Mouse (Mus musculus): ENCODE data around the gene Cyfip2. TPM values are rescaled to one million over a fixed set of nuclear protein-coding genes. Genes with fewer than 3 reads are reported as not detected.

Cyfip2 gene
- polyA plus RNA-seq, 2 experiments, result 6.5 to 7.8 TPM

DNA sequence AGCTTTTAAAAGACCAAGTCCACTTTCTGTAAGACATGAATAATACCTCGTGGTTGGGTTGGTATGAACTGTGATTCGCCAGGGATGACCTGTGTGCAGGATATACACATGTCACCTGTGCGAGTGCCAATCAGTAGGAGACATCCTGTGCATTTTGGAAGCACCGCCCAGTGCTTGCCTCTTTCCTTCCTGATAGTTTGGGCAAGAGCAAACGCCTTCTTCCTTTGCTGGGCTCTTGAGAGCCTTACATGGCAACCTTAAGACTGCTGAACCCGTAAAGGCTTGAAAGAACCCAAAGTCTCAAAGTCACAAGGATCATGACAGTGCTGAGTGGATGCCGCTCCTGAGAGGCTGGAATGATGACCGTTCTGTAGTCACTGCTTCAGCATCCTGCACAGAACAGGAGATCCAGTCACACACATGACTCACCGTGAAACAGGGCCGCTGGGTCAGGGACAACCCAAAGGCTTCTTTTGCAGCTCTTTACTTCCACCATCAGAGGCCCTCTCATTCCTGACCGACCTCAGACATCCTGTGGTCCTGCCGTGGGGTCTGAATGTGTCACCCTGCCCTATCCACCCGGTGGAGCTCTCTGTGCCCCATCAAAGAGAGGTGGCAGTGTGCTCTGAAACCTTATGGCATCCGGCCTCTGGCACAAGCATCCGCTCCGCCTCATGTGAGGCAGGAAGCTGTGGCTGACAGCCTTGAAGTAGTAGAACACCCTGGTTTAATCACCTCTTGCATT is 13.8 kb upstream of the Cyfip2 start:
- Histone ChIP-seq H3K9me3 (ENCODE audit: control insufficient read depth, low read length) (no peaks in the 10 kb centered on the region), H3K36me3 (ENCODE audit: control insufficient read depth, insufficient read depth, low read length) (no peaks in the 10 kb centered on the region), H3K27ac (replicated peaks; ENCODE audit: low read depth, low read length) (no peak overlapping the region), H3K9ac (ENCODE audit: low read depth, low read length, severe bottlenecking) (no peak overlapping the region), H3K4me1 (ENCODE audit: control insufficient read depth, insufficient read depth, low read length) (no peaks in the 10 kb centered on the region), H3K4me3 (replicated peaks; ENCODE audit: low read length) (no peak overlapping the region), H3K4me2 (replicated peaks; ENCODE audit: low read depth, low read length, severe bottlenecking) (no peak overlapping the region), H3K27me3 (ENCODE audit: control insufficient read depth, insufficient read depth, low read length) (no peaks in the 10 kb centered on the region)
- DNase-seq (ENCODE audit: low spot score) (no peak), ATAC-seq (ENCODE audit: low FRiP score, low read depth) (no peak)
- no peak for TF ChIP-seq POLR2A (IDR thresholded peaks at IDR 0.05; ENCODE audit: borderline replicate concordance, extremely low read depth, insufficient read depth, insufficient read length)
- WGBS, result 87% methylated on average over 16 of the region's 16 CpGs

DNA sequence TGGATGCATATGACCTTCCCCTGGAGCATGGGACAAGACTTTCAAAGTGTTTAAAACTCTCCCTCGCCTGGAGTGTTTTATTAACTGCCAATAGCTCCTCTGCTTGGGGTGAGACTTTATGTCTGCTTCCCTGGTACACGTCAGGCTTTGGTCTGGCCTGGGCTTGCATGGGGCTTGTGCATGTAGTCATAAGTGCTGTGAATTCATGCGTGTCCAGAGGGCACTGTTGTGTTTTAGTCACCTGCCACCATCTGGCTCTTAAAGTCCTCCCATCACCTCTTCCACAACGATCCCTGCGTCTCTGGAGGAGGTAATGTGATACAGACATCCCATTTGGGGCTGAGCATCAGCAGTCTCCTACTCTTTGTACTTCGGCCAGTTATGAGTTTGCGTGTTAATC is 8.9 kb upstream of the Cyfip2 start:
- Histone ChIP-seq H3K9ac (ENCODE audit: low read depth, low read length, severe bottlenecking) (no peak overlapping the region), H3K27me3 (ENCODE audit: control insufficient read depth, insufficient read depth, low read length) (no peaks in the 10 kb centered on the region), H3K4me1 (ENCODE audit: control insufficient read depth, insufficient read depth, low read length) (no peaks in the 10 kb centered on the region), H3K9me3 (ENCODE audit: control insufficient read depth, low read length) (no peaks in the 10 kb centered on the region), H3K36me3 (ENCODE audit: control insufficient read depth, insufficient read depth, low read length) (no peaks in the 10 kb centered on the region), H3K4me3 (replicated peaks; ENCODE audit: low read length) (no peak overlapping the region), H3K27ac (replicated peaks; ENCODE audit: low read depth, low read length) (no peak overlapping the region), H3K4me2 (replicated peaks; ENCODE audit: low read depth, low read length, severe bottlenecking) (no peak overlapping the region)
- no peak for TF ChIP-seq POLR2A (IDR thresholded peaks at IDR 0.05; ENCODE audit: borderline replicate concordance, extremely low read depth, insufficient read depth, insufficient read length)
- ATAC-seq (ENCODE audit: low FRiP score, low read depth) (no peak), DNase-seq (ENCODE audit: low spot score) (no peak)
- 30% methylated on average over 7 of the region's 7 CpGs for WGBS

DNA sequence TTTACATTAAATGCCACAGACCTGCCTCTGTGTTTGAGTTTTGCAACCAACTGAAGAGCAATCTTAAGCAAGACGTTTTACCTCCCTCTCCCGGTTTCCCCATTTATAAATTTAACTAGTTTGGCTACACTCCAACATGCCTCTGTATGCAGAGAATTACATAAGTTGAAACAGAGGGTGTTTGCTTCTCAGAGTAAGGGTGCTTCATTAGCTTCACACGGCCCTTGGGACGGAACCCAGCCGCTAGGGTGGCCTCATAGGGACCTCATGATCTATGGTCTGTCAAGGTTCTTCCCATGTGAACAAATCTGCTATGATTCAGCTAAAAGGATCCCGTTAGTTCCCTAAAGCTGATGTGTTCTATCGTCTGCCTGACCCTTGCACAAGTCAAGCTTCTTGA is 1.9 kb upstream of the Cyfip2 start:
- DNase-seq (ENCODE audit: low spot score), result peak; percentile 29
- 29% methylated on average over 7 of the region's 7 CpGs for WGBS
- Histone ChIP-seq H3K4me3 (replicated peaks; ENCODE audit: low read length) (no peak overlapping the region), H3K9me3 (ENCODE audit: control insufficient read depth, low read length) (no peaks in the 10 kb centered on the region), H3K27ac (replicated peaks; ENCODE audit: low read depth, low read length) (no peak overlapping the region), H3K36me3 (ENCODE audit: control insufficient read depth, insufficient read depth, low read length) (no peaks in the 10 kb centered on the region), H3K27me3 (ENCODE audit: control insufficient read depth, insufficient read depth, low read length) (no peaks in the 10 kb centered on the region), H3K4me1 (ENCODE audit: control insufficient read depth, insufficient read depth, low read length) (peaks cover 18% of the 10 kb centered on the region), H3K9ac (ENCODE audit: low read depth, low read length, severe bottlenecking) (no peak overlapping the region), H3K4me2 (replicated peaks; ENCODE audit: low read depth, low read length, severe bottlenecking) (no peak overlapping the region)
- ATAC-seq (ENCODE audit: low FRiP score, low read depth), result no peak
- no peak for TF ChIP-seq POLR2A (IDR thresholded peaks at IDR 0.05; ENCODE audit: borderline replicate concordance, extremely low read depth, insufficient read depth, insufficient read length)

DNA sequence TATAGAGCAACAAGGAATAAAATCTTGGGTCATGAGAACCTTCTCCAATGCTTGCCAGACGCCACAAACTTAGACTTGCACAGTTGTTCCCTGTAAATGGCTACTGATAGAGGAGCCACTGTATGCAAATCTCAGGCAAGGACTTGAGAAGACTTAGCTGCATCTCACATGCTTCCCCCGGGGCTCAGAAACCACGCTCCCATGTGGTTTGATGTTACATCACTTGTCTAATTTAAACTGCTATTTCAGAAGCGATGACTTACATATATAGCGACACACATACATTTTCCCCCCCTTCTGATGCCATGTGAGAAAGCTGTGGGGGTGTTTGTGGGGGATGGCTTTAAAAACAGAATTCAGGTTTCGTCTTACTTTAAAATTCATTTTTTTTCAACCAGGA is 1.2 kb upstream of the Cyfip2 start:
- DNase-seq (ENCODE audit: low spot score), result no peak
- no peak overlapping the region for H3K27ac ChIP-seq (replicated peaks; ENCODE audit: low read depth, low read length)

DNA sequence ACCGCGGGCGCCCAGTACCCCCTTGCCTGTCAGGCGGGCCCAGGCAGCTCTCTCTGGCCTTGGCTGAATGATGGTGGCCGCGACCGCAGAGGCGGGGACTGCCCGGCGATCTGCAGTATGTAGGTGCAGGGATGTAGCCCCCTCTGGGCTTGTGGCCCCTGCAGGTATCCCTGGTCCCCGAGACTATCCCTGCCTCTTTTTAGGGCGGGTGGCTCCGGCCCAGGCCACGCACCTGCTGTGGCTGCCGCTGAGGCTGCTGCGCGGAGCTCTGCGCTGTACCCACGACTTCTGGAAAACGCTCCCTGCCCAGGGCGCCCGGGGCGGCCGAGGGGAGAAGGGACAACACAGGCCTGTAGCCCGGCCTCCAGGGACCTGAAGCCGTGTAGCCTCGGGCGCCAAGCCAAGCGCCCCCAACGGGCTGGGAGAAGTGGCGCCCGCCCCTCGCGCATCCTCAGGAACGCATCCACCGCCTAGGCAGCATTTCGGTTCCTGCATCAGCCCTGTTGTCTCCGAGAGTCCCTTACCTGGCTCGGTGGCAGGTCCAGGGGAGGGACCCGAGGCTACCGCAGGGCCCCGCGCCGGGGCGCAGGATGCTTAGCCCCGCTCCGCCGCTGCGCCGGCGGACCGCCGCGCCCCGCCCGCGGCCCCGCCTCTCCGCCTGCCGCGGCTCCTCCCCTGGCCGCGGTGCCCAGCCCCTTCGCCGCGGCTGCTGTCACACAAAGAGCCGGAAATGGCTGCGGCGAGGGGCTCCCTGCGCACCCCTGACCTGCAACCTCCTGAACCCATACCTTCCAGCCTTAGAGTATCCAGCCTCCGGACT is 746 bp downstream of the Cyfip2 start:
- ATAC-seq (ENCODE audit: low FRiP score, low read depth), result peak; percentile 86

More for the DNA sequence above, 1.2 kb upstream of the Cyfip2 start:
- H3K4me1 ChIP-seq (ENCODE audit: control insufficient read depth, insufficient read depth, low read length), result peaks cover 22% of the 10 kb centered on the region
- no peaks in the 10 kb centered on the region for H3K36me3 ChIP-seq (ENCODE audit: control insufficient read depth, insufficient read depth, low read length)
- TF ChIP-seq POLR2A (IDR thresholded peaks at IDR 0.05; ENCODE audit: borderline replicate concordance, extremely low read depth, insufficient read depth, insufficient read length), result no peak
- no peak overlapping the region for H3K4me3 ChIP-seq (replicated peaks; ENCODE audit: low read length)
- no peak overlapping the region for H3K9ac ChIP-seq (ENCODE audit: low read depth, low read length, severe bottlenecking)
- ATAC-seq (ENCODE audit: low FRiP score, low read depth), result no peak
- no peaks in the 10 kb centered on the region for H3K9me3 ChIP-seq (ENCODE audit: control insufficient read depth, low read length)
- no peak overlapping the region for H3K4me2 ChIP-seq (replicated peaks; ENCODE audit: low read depth, low read length, severe bottlenecking)
- 67% methylated on average over 6 of the region's 6 CpGs for WGBS
- no peaks in the 10 kb centered on the region for H3K27me3 ChIP-seq (ENCODE audit: control insufficient read depth, insufficient read depth, low read length)

More for the DNA sequence above, 746 bp downstream of the Cyfip2 start:
- peak; percentile 23; the same call in 1 of the 2 replicates for TF ChIP-seq POLR2A (IDR thresholded peaks at IDR 0.05; ENCODE audit: borderline replicate concordance, extremely low read depth, insufficient read depth, insufficient read length)
- H3K27ac ChIP-seq (replicated peaks; ENCODE audit: low read depth, low read length), result no peak overlapping the region
- WGBS, result under 1% methylated on average over 61 of the region's 71 CpGs
- H3K9ac ChIP-seq (ENCODE audit: low read depth, low read length, severe bottlenecking), result peak overlapping the region; percentile 61
- H3K4me2 ChIP-seq (replicated peaks; ENCODE audit: low read depth, low read length, severe bottlenecking), result peak overlapping the region; percentile 97
- no peaks in the 10 kb centered on the region; the same call in 1 of the 2 replicates for H3K9me3 ChIP-seq (ENCODE audit: control insufficient read depth, low read length)
- DNase-seq (ENCODE audit: low spot score), result peak; percentile 47
- no peaks in the 10 kb centered on the region for H3K36me3 ChIP-seq (ENCODE audit: control insufficient read depth, insufficient read depth, low read length)
- H3K27me3 ChIP-seq (ENCODE audit: control insufficient read depth, insufficient read depth, low read length), result no peaks in the 10 kb centered on the region
- H3K4me1 ChIP-seq (ENCODE audit: control insufficient read depth, insufficient read depth, low read length), result peaks cover 23% of the 10 kb centered on the region
- peak overlapping the region; percentile 69 for H3K4me3 ChIP-seq (replicated peaks; ENCODE audit: low read length)
